Mouse (Mus musculus) neural tube, embryonic 15.5 days (tissue): Measurements from ENCODE around the gene Ptprg. TPM values are rescaled to one million over a fixed set of nuclear protein-coding genes. Genes with fewer than 3 reads are reported as not detected.

Source experiments
- ATAC-seq: fragments of 200-750 bp; cut with Nextera tagmentation; 2 replicates; pipeline ENCODE4 v1.8.0; 2017; ENCODE audit warnings: mild to moderate bottlenecking, moderate TSS enrichment, moderate library complexity; ENCODE audit not compliant: low FRiP score
- H3K27ac ChIP-seq: fragments of 300-500 bp; sonication (generic); replicated peaks from 2 replicates; pipeline ENCODE4 v1.5.1; 2015; ENCODE audit warnings: mild to moderate bottlenecking, inconsistent platforms
- H3K27me3 ChIP-seq: fragments of 300-500 bp; sonication (generic); replicated peaks from 2 replicates; pipeline ENCODE4 v1.6.1; 2015; ENCODE audit warnings: inconsistent platforms
- H3K36me3 ChIP-seq: fragments of 300-500 bp; sonication (generic); 2 replicates; pipeline ENCODE4 v1.6.1; 2015; ENCODE audit warnings: inconsistent platforms
- H3K4me1 ChIP-seq: fragments of 300-500 bp; sonication (generic); 2 replicates; pipeline ENCODE4 v1.6.1; 2015; ENCODE audit warnings: inconsistent platforms
- H3K4me2 ChIP-seq: fragments of 300-500 bp; sonication (generic); 2 replicates; pipeline ENCODE4 v1.6.1; 2015; ENCODE audit warnings: inconsistent platforms, mild to moderate bottlenecking, moderate library complexity
- H3K4me3 ChIP-seq: fragments of 300-500 bp; sonication (generic); replicated peaks from 2 replicates; pipeline ENCODE4 v1.5.1; 2015; ENCODE audit warnings: mild to moderate bottlenecking, inconsistent platforms
- H3K9ac ChIP-seq: fragments of 300-500 bp; sonication (generic); replicated peaks from 2 replicates; pipeline ENCODE4 v1.6.1; 2015; ENCODE audit warnings: mild to moderate bottlenecking, inconsistent platforms
- H3K9me3 ChIP-seq: fragments of 300-500 bp; sonication (generic); replicated peaks from 2 replicates; pipeline ENCODE4 v1.6.1; 2016; ENCODE audit warnings: inconsistent platforms
- WGBS: fragments of 180-500 bp; shearing (Covaris S2); methylation state at CpG from one replicate; pipeline ENCODE4 v1.1.7; 2015; ENCODE audit warnings: mixed read lengths; 5-methylcytosine and 5-hydroxymethylcytosine counted together
- polyA plus RNA-seq: library from polyadenylated mRNA; unstranded; fragments of >200 nt; fragmentation: Nextera tagmentation; extraction: Ambion mirVana; gene quantifications from 2 replicates; pipeline ENCODE4 v1.2.1, GENCODE M21; 2015

The Ptprg gene
- polyA plus RNA-seq, 1 experiment from 2014 or later, result 40.4 TPM

DNA sequence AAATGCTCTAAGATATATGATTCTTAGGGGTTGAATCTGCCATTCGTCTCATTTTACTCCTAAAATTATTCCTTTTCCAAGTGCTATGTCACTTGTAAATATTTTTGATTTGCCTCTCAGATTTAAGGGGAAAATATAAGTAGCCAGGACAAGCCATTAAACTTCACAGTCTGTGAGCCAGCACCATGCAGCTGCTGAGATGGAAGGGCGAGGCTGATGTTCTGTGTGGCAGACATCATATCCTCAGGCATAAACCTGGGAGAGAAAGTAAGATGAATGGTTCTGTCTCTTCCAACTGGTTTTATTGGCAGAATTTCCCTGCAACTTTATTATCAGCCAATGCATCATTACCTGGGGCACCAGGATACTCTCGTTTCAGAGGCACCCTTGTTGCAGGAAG lies 538.4 kb downstream of the Ptprg start:
- no peak overlapping the region for H3K4me2 ChIP-seq
- H3K27me3 ChIP-seq, result no peaks in the 10 kb centered on the region
- WGBS, result 63% methylated on average over 3 of the region's 3 CpGs
- H3K4me3 ChIP-seq, result no peak overlapping the region
- H3K4me1 ChIP-seq, result peaks cover 14% of the 10 kb centered on the region; the same call in 1 of the 2 replicates
- no peak overlapping the region for H3K9ac ChIP-seq
- no peak; the same call in 1 of the 2 replicates for ATAC-seq
- no peaks in the 10 kb centered on the region for H3K9me3 ChIP-seq
- no peaks in the 10 kb centered on the region for H3K36me3 ChIP-seq
- H3K27ac ChIP-seq, result no peak overlapping the region

DNA sequence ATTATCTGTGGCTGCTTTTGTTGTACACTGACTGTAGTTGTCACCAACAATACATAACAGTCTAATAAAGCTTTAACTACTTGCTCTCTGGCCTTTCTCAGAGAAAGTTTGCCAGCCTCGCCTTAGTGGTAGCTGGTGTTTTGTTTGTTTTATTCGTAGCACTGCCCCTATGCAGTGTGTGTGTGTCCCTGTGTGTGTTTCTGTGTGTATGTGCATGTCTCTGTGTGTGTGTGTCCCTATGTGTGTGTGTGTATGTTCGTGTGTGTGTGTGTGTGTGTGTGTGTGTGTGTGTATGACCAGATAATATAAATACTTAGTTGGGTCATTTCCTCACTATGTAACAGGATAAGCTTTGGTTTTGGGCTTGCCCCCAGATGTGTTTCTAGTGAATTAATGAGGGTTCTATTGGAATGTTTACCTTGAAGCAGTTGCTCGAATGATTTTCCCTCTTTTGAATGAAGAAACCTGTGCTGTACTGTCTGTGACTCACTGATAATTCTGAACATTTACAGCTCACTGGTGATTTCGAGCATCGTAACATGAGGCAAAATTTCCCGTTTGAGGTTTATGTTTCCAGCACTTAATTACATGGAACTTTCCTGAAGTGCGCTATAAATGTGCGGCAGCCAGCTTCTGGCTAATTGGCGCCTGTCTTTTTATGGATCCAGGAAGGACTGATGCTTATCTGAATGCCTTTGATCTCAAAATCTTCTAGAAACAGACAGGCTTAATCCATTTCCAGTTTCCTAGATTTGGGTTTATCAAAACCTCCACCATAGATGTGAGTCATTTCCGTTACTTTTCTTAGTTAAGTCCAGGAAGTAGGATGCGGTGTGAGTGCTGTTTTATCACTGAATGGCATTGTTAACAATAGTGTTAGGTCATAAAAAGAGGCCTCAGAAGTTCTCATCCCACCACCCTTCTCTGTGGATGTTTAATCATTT lies 546.3 kb downstream of the Ptprg start:
- no peak overlapping the region for H3K9ac ChIP-seq
- H3K4me3 ChIP-seq, result no peak overlapping the region
- no peaks in the 10 kb centered on the region for H3K36me3 ChIP-seq
- H3K4me2 ChIP-seq, result no peak overlapping the region
- H3K9me3 ChIP-seq, result no peaks in the 10 kb centered on the region
- peaks cover 8% of the 10 kb centered on the region; the same call in 1 of the 2 replicates for H3K4me1 ChIP-seq
- H3K27me3 ChIP-seq, result no peaks in the 10 kb centered on the region
- 26% methylated on average over 12 of the region's 12 CpGs for WGBS
- ATAC-seq, result no peak
- no peak overlapping the region; the same call in 1 of the 2 replicates for H3K27ac ChIP-seq

DNA sequence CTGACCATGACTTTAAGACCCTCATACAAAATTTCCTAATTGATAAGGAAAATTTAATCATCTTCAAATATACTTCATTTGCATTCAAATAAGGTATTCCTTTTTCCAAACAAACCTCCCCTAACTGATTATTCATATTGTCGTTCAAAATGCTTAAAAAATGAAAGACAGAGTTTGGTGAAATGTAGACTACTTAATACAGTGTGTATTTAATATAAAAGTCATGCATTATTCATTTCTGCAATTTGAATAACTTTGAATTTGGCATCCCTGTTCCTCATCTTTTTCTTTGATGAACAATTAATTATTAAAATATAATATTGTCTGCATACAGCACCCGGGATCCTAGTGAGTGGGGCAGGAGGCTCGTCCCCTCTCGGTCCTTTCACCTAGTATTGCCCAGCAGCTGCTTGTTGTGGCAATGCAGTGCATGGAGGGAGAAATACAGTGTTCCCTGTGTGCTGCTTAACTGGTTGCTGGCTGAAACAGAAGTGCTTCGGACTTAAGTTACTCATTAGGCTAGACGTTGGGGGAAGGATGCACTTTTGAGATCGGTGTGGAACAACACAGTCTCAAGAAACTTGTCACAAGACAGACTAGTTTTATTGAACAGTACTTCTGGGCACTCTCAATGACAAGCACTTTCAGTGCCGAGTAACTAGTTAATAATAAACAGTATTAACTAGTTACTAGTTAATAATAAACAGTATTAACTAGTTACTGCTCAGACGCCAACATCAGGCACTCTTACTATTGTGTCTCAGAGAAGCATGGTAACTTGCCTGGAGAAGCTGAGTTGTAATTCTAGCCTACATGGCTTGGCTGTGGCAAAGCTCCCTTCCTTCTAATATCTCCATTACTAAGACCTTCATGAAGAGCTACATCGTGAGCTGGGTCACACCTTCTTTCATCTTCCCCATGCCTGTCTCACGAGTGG lies 549.3 kb downstream of the Ptprg start:
- H3K9me3 ChIP-seq, result no peaks in the 10 kb centered on the region
- 65% methylated on average over 11 of the region's 11 CpGs for WGBS

DNA sequence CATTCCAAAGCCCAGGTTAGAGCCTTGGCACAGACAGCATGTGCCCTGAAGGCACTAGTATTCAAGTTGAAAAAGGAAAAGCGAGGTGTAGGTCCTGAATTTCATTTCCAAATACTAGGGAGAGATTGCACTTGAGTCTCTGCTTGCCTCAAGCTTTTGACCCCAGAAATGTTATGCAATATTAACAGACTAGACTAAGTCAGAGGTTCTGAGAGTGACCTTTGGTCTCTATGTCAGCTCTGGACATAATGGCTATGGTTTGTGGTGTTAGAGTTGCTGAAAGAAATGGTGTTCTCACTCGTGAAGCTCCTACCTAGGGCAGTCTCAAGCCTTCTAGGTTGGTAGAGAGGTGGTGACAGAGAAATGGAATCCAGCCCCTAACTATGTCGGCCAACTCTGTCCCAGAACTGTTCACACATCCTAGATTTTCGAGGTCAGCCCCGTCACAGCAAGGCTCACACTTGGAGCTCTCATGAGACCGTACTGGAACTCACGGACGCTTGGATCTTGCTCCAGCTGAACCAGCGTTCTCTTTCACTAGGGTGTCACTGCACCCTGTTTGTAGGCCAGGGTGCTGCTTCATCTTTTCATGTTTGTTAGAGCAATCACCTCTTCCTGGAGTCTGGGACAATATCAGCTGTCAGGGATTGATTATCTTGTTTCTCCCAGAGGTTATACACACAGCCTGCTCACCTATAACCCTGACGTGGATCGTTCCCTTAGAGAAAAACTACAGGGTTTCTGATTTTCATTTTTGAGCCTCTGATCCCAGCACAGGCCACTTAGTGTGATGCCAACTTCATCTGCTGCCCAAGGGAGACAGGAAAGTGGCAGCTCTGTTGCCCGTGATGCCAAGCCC lies 551.2 kb downstream of the Ptprg start:
- H3K4me3 ChIP-seq, result no peak overlapping the region
- ATAC-seq, result no peak
- H3K9me3 ChIP-seq, result no peaks in the 10 kb centered on the region
- no peak overlapping the region for H3K27ac ChIP-seq
- H3K36me3 ChIP-seq, result no peaks in the 10 kb centered on the region
- no peak overlapping the region for H3K9ac ChIP-seq
- 88% methylated on average over 12 of the region's 12 CpGs for WGBS
- H3K27me3 ChIP-seq, result no peaks in the 10 kb centered on the region
- H3K4me2 ChIP-seq, result no peak overlapping the region
- peaks cover 8% of the 10 kb centered on the region; the same call in 1 of the 2 replicates for H3K4me1 ChIP-seq

More for the DNA sequence above, 549.3 kb downstream of the Ptprg start:
- H3K27ac ChIP-seq, result no peak overlapping the region
- no peak overlapping the region for H3K4me2 ChIP-seq
- no peaks in the 10 kb centered on the region for H3K27me3 ChIP-seq
- no peak for ATAC-seq
- H3K4me3 ChIP-seq, result no peak overlapping the region
- H3K9ac ChIP-seq, result no peak overlapping the region
- no peaks in the 10 kb centered on the region for H3K36me3 ChIP-seq
- H3K4me1 ChIP-seq, result peaks cover 8% of the 10 kb centered on the region; the same call in 1 of the 2 replicates

GRCm38 (mm10) chr14:12105156-12105430 lies 551.8 kb downstream of the Ptprg start:
- WGBS, result 89% methylated on average over 2 of the region's 2 CpGs
- Histone ChIP-seq H3K9me3 (no peaks in the 10 kb centered on the region), H3K27ac (no peak overlapping the region), H3K4me2 (no peak overlapping the region), H3K9ac (no peak overlapping the region), H3K36me3 (no peaks in the 10 kb centered on the region), H3K4me1 (peaks cover 3% of the 10 kb centered on the region; the same call in 1 of the 2 replicates), H3K27me3 (no peaks in the 10 kb centered on the region), H3K4me3 (no peak overlapping the region)
- no peak for ATAC-seq

GRCm38 (mm10) chr14:12105593-12105992 lies 552.3 kb downstream of the Ptprg start:
- no peak overlapping the region for H3K4me2 ChIP-seq
- no peak overlapping the region for H3K4me3 ChIP-seq
- no peaks in the 10 kb centered on the region for H3K36me3 ChIP-seq
- H3K27me3 ChIP-seq, result no peaks in the 10 kb centered on the region
- 95% methylated on average over 3 of the region's 3 CpGs for WGBS
- ATAC-seq, result no peak
- no peaks in the 10 kb centered on the region for H3K9me3 ChIP-seq
- peaks cover 2% of the 10 kb centered on the region; the same call in 1 of the 2 replicates for H3K4me1 ChIP-seq
- H3K27ac ChIP-seq, result no peak overlapping the region
- H3K9ac ChIP-seq, result no peak overlapping the region

DNA sequence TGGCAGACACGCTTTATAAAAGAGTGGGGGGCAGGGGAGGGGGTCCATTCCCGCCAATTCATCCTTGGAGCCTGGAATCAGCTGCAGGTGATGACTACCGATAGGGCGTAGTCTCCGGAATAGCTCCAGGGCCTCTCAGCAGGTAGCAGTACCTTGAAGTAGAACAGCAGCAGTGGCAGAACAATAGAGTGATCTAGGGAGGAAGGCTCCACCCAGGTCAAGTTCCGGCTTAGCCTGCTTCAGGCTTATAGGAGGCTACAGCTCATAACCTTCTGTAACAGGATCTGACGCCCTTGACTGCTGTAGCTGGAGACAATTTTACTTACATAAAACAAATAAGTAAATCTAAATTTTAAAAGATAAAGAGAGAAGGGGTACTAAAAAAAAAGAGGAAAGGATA lies 554.1 kb downstream of the Ptprg start:
- Histone ChIP-seq H3K4me2 (no peak overlapping the region), H3K9ac (no peak overlapping the region), H3K9me3 (no peaks in the 10 kb centered on the region), H3K27ac (no peak overlapping the region), H3K36me3 (no peaks in the 10 kb centered on the region), H3K4me3 (no peak overlapping the region), H3K4me1 (no peaks in the 10 kb centered on the region), H3K27me3 (no peaks in the 10 kb centered on the region)
- ATAC-seq, result no peak
- WGBS, result 72% methylated on average over 7 of the region's 7 CpGs

GRCm38 (mm10) chr14:12107991-12108390 lies 554.7 kb downstream of the Ptprg start:
- Histone ChIP-seq H3K9me3 (no peaks in the 10 kb centered on the region), H3K4me1 (0 out of 2 replicates have a peak, but pooled peaks cover 3% of the 10 kb centered on the region), H3K36me3 (no peaks in the 10 kb centered on the region), H3K4me2 (no peak overlapping the region), H3K4me3 (no peak overlapping the region), H3K9ac (no peak overlapping the region), H3K27me3 (no peaks in the 10 kb centered on the region), H3K27ac (no peak overlapping the region)
- ATAC-seq, result no peak
- 84% methylated on average over 7 of the region's 7 CpGs for WGBS

DNA sequence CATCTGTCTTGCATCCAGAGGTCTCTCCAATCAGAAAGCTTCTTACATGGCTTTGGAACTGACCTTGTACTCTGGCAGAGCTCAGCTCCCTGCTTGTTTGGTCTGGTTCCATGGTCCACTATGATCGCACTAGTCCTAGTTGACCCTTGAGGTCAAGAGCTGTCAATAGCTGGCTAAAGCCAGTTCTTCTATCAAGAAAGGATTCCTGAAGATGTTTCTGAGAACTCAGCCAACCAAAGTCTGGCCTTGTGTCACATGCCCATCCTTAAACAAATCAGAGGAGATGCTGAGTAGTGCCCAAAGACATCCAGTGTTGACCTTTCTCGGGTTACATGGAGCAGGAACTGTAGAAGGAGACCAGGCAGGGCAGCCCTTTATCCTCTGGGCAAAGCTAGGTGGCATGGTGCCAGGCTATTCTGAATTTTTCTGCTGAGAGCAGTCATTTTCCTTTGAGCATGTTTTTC lies 559.2 kb downstream of the Ptprg start:
- no peak overlapping the region for H3K4me3 ChIP-seq
- no peak overlapping the region for H3K9ac ChIP-seq
- no peaks in the 10 kb centered on the region for H3K27me3 ChIP-seq
- WGBS, result 75% methylated on average over 2 of the region's 2 CpGs
- H3K4me1 ChIP-seq, result 0 out of 2 replicates have a peak, but pooled peaks cover 3% of the 10 kb centered on the region
- H3K27ac ChIP-seq, result no peak overlapping the region
- no peaks in the 10 kb centered on the region for H3K9me3 ChIP-seq
- no peak overlapping the region for H3K4me2 ChIP-seq
- H3K36me3 ChIP-seq, result no peaks in the 10 kb centered on the region
- ATAC-seq, result no peak

GRCm38 (mm10) chr14:12113326-12113725 lies 560.0 kb downstream of the Ptprg start:
- Histone ChIP-seq H3K4me1 (0 out of 2 replicates have a peak, but pooled peaks cover 3% of the 10 kb centered on the region), H3K4me3 (no peak overlapping the region), H3K9ac (no peak overlapping the region), H3K27me3 (no peaks in the 10 kb centered on the region), H3K9me3 (no peaks in the 10 kb centered on the region), H3K4me2 (no peak overlapping the region), H3K27ac (no peak overlapping the region), H3K36me3 (no peaks in the 10 kb centered on the region)
- WGBS, result 65% methylated on average over 5 of the region's 5 CpGs
- ATAC-seq, result no peak

DNA sequence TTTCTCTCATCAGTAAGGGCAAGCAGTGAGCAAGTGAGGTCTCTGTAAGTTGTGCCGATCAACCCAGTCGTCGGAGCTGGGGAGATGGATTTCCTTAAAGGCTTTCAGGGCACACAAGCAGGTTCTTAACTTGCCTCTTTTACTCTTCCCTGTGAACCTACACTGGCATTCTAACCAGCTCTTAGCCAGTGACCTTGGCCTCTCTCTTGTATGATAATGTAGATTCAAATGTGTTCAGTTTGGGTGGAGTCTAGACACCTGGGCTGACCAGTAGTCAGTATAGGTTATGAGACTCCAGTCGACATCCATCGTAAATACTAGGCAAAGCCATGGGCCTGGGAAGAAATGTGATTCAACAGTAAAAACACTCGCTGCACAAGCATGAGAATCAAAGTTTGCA lies 560.7 kb downstream of the Ptprg start:
- Histone ChIP-seq H3K4me3 (no peak overlapping the region), H3K36me3 (no peaks in the 10 kb centered on the region), H3K27me3 (no peaks in the 10 kb centered on the region), H3K4me2 (no peak overlapping the region), H3K9ac (no peak overlapping the region), H3K27ac (no peak overlapping the region), H3K4me1 (0 out of 2 replicates have a peak, but pooled peaks cover 3% of the 10 kb centered on the region), H3K9me3 (no peaks in the 10 kb centered on the region)
- WGBS, result 90% methylated on average over 6 of the region's 6 CpGs
- no peak for ATAC-seq
